Mouse (Mus musculus) regulatory T cell (primary cell): ENCODE measurements around the gene Tubb2b.
"Not testable (repeated sequence)": the region's sequence is repeated elsewhere in the genome, so short reads cannot be mapped to it uniquely, and the experiment has no call there.

Experiments
- in situ Hi-C: fragments of 300-600 bp; cut with MboI, MseI; formaldehyde crosslinking; loops from one replicate; pipeline ENCODE4 v1.15.1; 2025; ENCODE audit warnings: high pct_unique_total_duplicates

Gene Tubb2b

DNA sequence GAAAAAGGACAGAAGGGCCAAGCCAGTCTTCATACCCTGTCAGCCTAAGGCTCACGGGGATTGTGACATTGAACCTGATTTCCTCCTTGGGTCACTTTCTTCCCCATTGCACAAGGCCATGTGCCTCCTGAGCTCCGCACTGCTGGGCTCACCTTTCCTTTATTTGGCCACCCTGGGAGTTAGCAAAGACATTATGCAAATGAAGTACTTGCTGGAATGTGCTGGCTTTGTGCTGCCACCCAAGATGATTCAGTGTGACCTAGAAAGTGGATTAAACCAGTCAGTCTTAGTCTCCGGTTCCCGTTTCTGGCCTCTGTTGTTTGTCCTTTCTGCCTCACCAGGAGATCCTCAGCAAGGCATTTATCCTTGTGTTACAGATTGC lies 20.6 kb downstream of the Tubb2b start:
- in situ Hi-C loops: no loop called here

DNA sequence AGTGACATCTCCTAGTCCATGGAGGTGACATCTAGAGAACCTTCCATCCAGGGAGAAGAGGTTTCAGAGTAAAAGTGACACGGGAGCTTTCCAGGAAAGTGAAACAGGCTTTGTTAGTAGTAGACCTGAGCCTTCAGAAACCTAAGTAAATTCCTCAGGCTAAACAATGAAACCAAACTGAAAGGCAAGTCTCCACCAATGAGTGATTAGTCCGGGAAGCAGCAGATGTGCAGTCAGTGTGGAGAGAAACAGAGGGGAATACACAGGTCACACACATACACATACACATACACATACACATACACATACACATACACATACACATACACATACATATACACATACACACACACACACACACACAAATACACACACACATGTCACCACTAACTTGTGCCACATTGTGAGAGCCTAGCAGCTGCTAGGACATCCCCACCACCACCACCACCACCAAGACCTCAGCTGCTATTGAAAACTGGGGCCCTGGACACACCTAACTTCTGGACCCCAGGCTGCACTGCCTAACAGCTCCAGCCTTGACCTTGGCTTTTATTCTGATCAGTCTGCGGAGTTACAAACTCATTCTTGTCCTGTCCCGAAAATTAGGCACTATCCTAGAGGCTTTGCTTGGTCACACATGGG lies 21.1 kb downstream of the Tubb2b start:
- in situ Hi-C loops: no loop called here

DNA sequence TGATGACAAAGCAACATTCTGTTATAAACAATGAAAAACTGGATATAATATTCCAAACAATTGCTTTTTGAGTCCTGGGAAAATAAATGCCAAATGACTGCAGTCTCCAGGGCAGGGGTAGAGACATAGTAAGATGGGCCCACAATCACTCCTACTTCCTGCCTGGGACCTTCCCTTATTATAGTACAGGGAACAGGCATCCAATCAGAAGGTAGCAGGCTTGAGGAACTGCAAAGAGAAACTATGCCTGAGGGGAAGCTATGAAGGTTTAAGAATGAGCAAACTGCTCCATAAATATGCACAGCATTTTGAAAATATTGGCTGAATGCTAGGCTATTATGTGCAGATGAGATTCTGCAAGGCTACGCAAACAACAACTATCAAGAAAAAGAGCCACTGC lies 23.3 kb downstream of the Tubb2b start:
- in situ Hi-C loops: no loop called here

DNA sequence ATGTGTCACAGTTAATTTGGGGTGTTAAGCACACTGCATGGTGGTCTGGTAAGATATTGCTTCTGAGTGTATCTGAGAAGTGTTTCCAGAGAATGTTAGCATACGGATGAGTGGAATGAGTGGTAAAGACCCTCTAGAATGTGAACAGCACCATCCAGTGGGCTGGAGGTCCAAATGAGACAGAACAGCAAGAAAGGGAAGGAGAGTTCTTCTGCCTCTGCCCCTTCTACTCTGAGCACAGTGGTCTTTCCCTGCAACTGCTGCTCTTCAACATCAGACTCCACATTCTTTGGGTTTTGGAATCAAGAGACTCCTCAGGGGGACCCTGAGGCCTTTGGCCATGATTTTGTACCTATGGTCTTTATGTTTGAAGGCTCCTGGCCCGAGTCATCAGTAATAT lies 24.0 kb downstream of the Tubb2b start:
- in situ Hi-C loops: no loop called here

DNA sequence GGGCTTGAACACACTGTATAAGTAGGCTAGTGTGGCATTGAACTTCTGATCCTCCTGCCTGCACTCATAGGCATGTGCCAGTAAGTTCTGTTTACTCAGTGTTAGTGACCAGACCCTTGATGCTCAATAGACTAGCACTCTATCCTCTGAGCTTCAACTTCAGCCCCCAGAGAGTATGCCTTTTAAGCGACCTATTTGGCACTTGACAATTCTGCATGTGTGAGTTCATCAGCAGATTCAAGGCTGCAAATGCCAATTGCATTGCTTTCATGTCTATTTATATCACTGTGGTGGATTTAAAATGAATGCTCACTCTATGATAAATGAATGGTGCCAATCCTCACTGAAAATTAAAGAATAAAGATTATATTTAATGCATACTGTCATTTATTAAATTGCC lies 24.9 kb downstream of the Tubb2b start:
- in situ Hi-C loops: no loop called here

DNA sequence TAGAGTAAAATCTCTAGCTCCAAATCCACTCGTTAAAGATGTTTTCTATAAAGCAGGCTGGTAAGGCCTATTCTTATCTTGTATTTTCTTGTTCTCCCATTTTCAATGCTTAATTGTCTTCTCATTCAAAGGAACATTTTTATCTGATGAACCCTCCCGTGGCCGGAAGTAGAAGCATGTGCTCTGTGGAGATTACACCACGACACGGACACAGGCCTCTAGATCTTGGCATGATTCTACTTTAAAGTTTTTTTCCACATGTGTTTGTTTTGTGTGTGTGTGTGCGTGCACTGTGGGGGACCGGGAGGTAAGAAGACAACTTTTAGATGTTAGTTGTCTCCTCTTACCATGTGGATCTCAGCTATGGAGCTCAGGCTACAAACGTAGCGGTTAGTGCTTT lies 28.4 kb downstream of the Tubb2b start:
- in situ Hi-C loops: no loop called here

DNA sequence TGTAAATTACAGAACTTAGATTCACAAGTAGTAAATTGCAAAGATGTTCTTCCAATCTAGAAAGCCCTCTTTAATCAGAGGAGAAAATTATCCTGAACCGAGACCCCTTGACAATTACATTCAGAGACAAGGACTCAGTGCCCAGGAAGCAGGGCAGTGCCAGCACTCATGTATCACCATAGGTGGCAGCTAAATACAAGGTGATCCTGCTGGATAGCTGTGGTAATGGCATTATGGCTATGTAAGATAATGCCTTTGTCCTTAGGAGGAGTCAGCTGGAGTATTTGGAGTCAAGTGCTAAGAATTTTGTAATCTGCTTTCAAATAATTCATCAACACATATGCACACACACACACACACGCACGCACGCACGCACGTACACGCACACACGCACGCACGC lies 29.0 kb downstream of the Tubb2b start:
- in situ Hi-C loops: no loop called here

DNA sequence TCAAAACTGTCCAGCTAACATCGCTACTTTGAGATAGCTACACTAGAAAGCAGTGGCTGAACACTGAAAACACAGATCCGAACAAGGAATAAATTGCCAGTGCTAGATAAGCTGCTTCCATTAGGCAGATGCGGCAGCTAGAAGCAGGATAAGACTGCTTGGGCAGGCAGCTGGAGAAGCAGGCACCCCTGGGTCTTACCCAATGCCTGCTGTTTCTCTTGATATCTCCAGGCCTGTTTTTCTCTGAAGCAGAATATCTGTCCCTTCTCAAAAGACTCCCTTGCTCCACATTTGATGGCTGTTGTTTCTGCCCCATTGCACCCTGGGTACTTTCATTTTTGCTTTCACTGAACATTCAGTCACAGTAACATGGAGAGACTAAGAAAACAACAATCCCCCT lies 29.5 kb downstream of the Tubb2b start:
- in situ Hi-C loops: no loop called here

DNA sequence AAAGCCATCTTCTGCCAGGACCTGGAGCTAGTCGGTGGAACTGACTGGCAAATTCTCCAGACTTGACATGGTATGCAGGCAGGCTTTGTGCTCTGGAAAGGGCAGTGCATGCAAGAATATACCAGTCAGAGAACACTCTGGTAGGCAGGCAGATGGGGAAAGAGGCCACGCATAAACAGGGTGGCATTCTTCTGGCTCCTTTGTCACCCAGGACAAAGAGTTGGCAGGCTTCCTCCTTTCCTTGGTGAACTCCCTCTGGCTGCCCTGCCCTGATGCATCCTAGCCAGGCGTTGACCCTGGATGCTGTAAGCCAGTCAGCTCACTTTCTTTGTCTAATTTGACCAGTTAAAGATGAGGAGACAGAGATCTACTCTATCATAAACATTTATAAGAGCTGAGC lies 33.2 kb downstream of the Tubb2b start:
- in situ Hi-C loops: no loop called here

DNA sequence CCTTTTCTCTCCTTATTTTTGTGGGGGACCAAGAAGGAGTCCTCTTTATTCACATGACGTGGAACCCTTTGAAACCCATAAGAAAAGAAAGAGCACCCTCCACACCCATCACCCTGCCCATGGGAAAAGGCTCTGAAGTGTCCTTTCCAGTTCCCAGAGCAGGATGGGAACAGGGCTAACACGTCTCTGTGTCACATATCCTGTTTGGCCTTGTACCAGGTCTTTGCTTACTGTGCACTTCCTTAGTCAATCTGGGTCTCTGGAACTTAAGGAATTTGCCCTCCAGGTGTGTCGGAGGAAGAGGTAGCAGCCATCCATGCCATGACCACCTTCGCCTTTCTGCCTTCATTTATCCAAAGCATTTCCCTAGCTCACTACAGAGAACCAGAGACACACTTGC lies 33.8 kb downstream of the Tubb2b start:
- in situ Hi-C loops: no loop called here

DNA sequence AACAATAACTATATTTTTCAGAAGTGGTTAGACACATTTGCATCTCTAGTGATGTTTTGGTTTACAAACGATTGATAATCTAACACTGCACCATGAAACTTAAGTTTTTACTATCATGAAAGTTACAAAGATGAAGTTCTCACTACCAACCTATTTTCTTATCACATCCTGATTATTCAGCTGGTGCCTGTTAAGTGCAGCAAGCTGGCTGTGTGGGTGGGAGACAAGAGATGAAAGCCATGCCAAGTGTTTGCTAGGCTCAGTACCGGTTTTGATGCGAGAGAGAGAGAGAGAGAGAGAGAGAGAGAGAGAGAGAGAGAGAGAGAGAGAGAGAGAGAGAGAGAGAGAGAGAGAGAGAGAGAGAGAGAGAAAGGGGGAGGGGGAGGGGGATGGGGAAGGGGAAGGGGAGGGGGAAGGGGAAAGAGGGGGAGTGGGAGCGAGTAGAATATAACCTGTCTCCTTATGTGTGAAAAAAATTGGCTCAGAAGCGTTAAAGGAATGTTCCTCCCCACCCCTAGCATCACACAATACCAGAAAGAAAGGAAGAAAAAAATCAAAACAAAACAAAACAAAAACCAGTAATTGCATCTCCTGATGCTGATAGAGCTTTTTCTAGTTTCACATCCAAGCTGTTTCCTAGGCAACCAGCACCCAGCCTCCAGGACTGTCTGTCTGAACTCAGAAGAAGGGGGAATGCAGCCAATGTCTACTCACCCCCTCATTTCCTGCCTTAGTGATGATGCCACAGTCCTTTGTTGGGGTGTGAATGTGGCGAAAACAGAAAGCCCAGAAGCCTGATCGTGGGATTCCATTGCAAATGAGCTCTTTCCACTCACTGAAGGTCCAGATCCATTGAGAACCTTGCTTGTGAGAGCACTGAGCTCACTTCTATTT lies 34.5 kb downstream of the Tubb2b start:
- in situ Hi-C loops: no loop called here

DNA sequence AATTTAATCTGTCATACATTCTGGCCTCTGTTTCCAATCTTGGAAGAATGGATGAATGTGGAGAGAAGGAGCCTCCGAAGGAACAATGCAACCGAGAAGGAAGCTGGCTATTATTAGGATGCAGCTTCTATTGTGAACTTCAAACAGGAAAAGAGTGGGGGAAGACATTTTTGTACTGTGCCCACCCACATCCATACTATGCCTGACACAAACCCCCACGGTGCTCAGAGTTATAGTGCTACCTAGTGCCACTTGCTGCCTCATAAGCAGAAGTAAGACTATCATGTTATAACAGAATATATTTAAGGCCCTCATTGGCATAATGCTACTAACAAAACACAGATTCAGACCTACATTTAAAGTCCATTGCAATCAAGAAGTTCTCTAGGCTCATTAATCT lies 40.9 kb downstream of the Tubb2b start:
- in situ Hi-C loops: no loop called here

DNA sequence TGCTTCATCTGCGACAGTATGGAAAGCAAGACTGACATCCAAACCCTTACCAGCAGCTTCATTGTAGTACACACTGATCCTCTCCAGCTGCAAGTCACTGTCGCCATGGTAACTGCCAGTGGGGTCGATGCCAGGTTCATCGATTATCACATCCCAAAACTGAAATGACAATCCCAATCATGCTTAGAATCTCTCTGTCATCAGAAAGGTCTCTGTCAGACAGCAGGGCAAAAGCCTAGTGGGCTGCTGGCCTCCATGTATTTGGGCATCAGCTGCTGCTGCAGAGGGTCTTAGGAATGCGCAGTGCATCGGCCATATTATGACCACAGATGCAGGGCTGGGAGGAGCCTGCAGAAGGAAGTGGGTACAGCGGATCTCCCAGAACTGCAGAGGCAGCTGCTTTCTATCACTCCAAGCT lies 41.4 kb downstream of the Tubb2b start:
- in situ Hi-C loops: no loop called here

DNA sequence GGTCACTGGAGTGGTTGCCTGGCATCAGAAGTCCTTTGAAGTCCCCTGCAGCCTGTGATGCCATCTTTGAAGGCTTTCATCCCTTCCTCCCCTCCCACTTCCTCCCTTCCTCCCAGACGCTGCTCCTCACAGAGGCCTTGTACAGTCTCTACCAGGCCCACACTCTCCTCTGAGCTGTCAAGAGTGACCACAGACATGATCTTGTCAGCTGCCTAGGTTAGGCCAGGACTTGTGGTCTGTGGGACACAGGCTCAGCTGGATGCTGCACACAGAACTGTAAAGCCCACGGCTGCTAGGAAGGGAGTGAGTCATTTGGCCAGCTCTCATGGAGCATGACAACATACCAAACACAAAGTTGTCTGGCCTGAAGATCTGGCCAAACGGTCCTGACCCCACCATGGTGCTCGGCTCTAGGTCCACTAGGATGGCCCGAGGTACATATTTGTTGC lies 42.0 kb downstream of the Tubb2b start:
- in situ Hi-C loops: not testable (repeated sequence)

DNA sequence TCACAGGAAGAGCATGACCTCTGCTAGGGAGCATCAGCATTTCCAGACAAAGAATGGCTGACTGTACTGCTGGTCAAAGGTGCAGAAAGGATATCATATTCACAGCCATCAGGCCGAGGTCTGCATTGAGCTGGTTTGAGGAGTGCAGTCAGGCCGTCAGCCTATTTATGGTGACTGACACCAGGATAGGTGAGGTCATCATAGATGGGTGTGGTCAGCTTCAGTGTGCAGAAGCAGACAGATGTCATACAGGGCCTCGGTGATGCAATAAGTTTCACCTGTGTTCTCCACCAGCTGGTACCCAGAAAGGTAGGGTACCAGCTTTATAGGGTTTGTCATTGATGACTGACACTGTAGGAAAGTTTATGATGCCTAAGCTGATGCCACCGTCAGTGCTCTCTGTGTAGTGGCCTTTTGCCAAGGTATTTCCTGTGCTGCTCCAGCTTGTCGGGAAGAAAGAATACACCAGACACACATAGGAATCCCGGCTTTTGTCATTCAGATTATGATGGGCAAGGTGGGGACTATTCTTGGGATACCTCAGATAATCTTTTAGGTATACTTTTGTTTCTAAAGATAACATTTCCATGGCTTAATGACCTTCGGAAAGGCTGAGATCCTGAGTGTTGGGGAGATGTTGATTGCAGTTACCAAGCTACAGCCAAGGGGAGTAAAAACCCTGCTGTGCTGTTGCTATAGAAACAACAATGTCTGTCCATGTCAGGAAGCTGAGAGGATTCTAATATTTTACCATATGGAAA lies 43.0 kb downstream of the Tubb2b start:
- in situ Hi-C loops: no loop called here

DNA sequence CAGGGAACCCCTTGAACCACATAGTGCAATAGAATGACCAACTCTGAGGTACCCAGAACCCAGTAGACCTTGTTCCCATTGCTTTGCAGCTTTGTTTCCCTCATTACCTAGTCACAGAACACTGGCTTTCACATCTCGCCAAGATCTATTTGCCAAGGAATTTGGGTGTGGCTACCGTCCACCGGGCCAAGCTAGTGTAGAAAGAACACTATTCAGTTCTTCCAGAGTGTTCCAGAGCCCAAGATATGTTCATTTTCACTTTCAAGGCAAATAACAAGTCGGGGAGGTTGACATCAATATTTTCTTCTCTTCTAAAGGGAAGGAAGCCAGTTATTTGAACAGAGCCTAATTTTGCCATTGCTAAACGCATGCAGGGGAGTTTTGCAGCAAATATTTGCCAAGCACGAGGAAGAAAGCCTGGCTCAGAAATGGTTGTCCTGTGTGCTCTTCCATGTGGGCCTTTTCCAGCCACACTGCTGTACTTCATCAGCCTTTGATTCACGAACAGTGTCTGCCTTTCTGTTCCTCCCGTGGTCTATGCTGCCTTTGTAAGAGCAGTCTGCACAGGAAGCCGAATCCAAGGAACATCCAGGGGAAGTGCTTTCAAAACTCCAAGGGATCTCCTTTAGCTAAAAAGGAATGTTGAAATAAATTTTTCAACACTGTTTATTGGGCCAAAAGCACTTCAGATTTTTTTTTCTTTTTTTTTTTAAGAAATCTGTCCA lies 46.1 kb downstream of the Tubb2b start:
- in situ Hi-C loops: no loop called here

DNA sequence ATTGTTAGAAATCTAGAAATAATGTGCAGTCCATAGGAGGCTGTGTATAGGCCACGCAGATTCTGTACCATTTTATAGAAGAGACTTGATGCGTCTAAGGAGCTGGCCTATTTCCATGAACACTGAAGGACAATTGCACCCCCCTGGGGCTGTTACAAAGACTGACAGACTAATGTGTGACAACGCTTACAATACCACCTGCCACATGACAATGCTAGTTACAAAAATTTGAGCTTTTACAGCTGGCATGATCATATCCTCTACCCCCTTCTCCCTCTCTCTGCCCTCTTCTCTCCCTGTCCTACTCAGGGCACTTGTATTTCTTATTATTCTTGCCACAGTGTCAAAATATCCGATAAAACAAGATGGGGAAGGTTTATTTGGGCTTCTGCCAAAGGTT lies 48.3 kb downstream of the Tubb2b start:
- in situ Hi-C loops: no loop called here

DNA sequence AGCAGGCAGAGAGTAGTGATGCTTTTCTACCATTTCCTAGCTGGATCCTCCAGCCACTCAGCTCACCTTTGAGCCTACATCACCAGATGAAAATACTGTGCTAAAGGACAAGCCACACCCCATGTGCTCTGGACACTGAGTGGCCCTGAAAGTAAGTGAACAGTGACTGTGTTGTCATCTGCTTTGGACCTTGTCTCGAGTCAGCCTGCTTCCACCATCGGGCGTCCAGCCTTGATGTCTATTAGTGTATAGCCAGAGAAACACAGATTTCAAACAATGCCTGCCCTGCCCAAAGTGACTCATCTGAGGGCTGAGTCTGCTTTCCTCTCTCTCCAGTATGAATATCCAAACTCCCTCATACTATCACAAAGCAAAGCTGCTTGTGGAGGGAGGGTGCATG lies 50.5 kb downstream of the Tubb2b start:
- in situ Hi-C loops: loop anchor here (5.0 to 10.0 kb wide), 3 partner anchors 58 to 1675 kb away; no protein-coding TSS in a partner anchor

DNA sequence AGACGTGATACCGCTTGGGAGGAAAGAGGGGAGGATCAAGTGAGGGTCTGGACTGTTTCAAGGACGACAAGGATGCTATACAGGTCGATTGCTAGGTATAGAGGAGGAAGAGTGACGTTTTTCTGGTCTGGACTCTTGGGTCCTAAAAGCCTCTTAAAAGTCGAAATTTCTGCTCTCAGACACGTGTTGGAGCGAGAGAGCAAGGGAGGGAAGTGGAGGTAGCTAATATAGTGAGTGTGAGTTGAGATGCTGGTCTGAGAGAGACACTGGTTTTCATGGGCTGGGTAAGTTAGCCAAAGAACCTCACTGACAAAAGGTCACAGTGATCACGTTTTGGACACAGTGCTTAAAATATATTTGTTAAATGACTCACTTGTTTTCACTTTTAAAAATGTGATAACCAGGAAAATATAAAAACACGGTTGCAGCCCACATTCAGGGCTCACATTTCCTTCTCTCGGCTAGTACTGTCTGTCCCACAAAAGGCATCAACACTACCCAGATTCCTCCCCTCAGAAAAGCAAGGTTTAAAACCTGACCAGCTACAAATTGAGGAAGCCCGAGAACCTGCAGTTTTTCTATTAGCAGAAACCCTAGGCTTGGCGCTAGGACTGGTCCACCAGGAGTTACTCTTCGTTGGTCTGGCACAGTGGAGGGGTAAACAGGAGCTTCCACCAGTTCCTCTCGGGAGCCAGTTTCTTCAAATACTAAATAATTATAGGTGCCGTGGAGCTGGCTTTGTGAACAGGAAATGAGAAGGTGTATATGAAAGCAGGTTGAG lies 51.6 kb downstream of the Tubb2b start:
- in situ Hi-C loops: loop anchor here (5.0 to 10.0 kb wide), 3 partner anchors 59 to 1676 kb away; no protein-coding TSS in a partner anchor

DNA sequence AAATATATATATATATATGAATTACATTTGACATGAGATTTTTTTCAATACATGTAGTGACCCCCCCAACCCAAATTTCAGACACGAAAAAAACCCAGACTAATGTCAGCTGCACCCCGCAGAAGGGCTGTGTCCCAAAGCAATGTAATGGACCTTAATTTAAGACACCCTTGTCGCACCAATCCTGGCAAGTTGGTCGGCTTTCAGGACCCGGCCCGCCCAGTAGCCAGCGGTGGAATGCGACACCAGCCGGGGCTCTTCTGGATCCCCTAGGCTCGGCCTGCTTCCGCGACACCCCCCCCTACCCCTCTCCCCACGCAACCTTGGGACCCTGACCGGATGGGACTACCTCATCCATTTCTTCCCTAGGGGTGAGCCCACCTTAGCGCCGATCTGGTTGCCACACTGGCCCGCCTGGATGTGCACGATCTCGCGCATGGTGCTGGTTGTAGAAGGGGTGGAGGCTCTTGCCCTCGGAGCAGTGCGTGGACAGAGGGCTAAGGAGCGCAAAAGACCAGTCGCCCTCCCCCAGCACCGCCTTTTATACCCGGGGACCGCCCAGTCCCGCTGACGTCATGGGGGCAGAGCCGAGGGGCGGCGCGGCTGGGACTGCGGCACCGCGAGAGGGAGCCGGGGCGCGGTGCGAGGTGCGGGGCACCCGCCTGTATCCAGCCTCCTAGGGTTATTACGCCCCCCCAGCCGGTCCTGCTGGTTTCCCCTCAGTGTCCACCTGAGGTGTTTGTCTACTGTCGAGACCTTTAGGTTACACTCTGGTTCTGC lies 52.6 kb downstream of the Tubb2b start, which contains the start of gene Tubb2a:
Tubb2a (minus strand) TSS at position 516 of the 780 bp plus-strand sequence.
- in situ Hi-C loops: loop anchor here (5.0 to 10.0 kb wide), 3 partner anchors 60 to 1677 kb away; no protein-coding TSS in a partner anchor
